Comparison of ENCODE assay signal across 12 mouse cellular contexts in genomic region chr5:116538491-116538890, GRCm38 (mm10). TPM values are rescaled to one million over a fixed set of nuclear protein-coding genes. Genes with fewer than 3 reads are reported as not detected.
DNase-seq lines count a peak whose midpoint lies in the region; ATAC-seq and TF ChIP-seq lines count a peak whose summit lies in the region.
"Had no signal": no experiment of that assay in that cellular context is flagged by ENCODE, and none has a peak within 500 bp of the region (broad histone marks: within the 10 kb centered on the region; RNA-seq: fewer than 3 reads in every experiment).

No protein-coding gene starts in this region.

- H3K4me3 ChIP-seq in hindbrain, postnatal 0 days (ENCODE audit: low read length): no peak overlapping the region
- H3K4me3 ChIP-seq in hindbrain, embryonic 13.5 days: no peak overlapping the region
- H3K4me3 ChIP-seq in midbrain, embryonic 10.5 days: no peak overlapping the region
- H3K4me3 ChIP-seq in midbrain, embryonic 14.5 days (replicated peaks; ENCODE audit: low read depth, low read length): no peak overlapping the region
- H3K4me3 ChIP-seq: heart, embryonic 12.5 days; liver, embryonic 15.5 days had no signal

- WGBS in hindbrain, postnatal 0 days: 54% methylated on average over 3 of the region's 3 CpGs
- WGBS in hindbrain, embryonic 13.5 days: 56% methylated on average over 3 of the region's 3 CpGs
- 54% methylated on average over 3 of the region's 3 CpGs for WGBS in midbrain, embryonic 10.5 days
- WGBS in midbrain, embryonic 14.5 days: 70% methylated on average over 3 of the region's 3 CpGs

- H3K27ac ChIP-seq in hindbrain, postnatal 0 days: no peak overlapping the region
- H3K27ac ChIP-seq in hindbrain, embryonic 13.5 days: no peak overlapping the region
- H3K27ac ChIP-seq in midbrain, embryonic 10.5 days (replicated peaks): no peak overlapping the region
- H3K27ac ChIP-seq in midbrain, embryonic 14.5 days (replicated peaks; ENCODE audit: low read depth, low read length): no peak overlapping the region
- H3K27ac ChIP-seq: liver, embryonic 15.5 days had no signal

- no peak overlapping the region for H3K9ac ChIP-seq in hindbrain, postnatal 0 days (replicated peaks; ENCODE audit: low read length)
- no peak overlapping the region for H3K9ac ChIP-seq in hindbrain, embryonic 13.5 days
- H3K9ac ChIP-seq in midbrain, embryonic 14.5 days (replicated peaks; ENCODE audit: low read length): no peak overlapping the region
- H3K9ac ChIP-seq: heart, embryonic 12.5 days; liver, embryonic 15.5 days had no signal

- peak; percentile 7 for DNase-seq in adrenal gland, adult 2 months
- no peak for DNase-seq in adrenal gland, adult 8-10 months
- no peak for DNase-seq in hindbrain, postnatal 0 days (ENCODE audit: low spot score)
- DNase-seq in midbrain, embryonic 10.5 days (ENCODE audit: low spot score): peak; percentile 29
- no peak for DNase-seq in midbrain, embryonic 14.5 days
- peak; percentile 52 for DNase-seq in retina, postnatal 1 day
- DNase-seq in frontal cortex, adult 2 months (ENCODE audit: extremely low spot score in 1 of 2, low spot score in 1 of 2): no peak
- DNase-seq: thymus, adult 18-20 months had no signal

- no peaks in the 10 kb centered on the region for H3K9me3 ChIP-seq in hindbrain, postnatal 0 days (ENCODE audit: low read length)
- no peaks in the 10 kb centered on the region for H3K9me3 ChIP-seq in hindbrain, embryonic 13.5 days
- H3K9me3 ChIP-seq in midbrain, embryonic 10.5 days (replicated peaks): peaks cover 3% of the 10 kb centered on the region; the same call in 1 of the 2 replicates
- H3K9me3 ChIP-seq in midbrain, embryonic 14.5 days (ENCODE audit: control insufficient read depth, low read length): peaks cover 3% of the 10 kb centered on the region; the same call in 1 of the 2 replicates
- H3K9me3 ChIP-seq: liver, embryonic 15.5 days had no signal

- H3K36me3 ChIP-seq in hindbrain, postnatal 0 days (ENCODE audit: insufficient read depth, low read length): no peaks in the 10 kb centered on the region
- peaks cover 7% of the 10 kb centered on the region; the same call in 1 of the 2 replicates for H3K36me3 ChIP-seq in hindbrain, embryonic 13.5 days
- peaks cover 22% of the 10 kb centered on the region for H3K36me3 ChIP-seq in midbrain, embryonic 10.5 days
- H3K36me3 ChIP-seq in midbrain, embryonic 14.5 days (ENCODE audit: control insufficient read depth, insufficient read depth, low read length): no peaks in the 10 kb centered on the region
- H3K36me3 ChIP-seq: heart, embryonic 12.5 days; liver, embryonic 15.5 days had no signal

- H3K27me3 ChIP-seq in hindbrain, postnatal 0 days (ENCODE audit: insufficient read depth, low read length): no peaks in the 10 kb centered on the region
- H3K27me3 ChIP-seq in hindbrain, embryonic 13.5 days: no peaks in the 10 kb centered on the region
- H3K27me3 ChIP-seq in midbrain, embryonic 10.5 days (ENCODE audit: low read depth, poor library complexity, severe bottlenecking): no peaks in the 10 kb centered on the region
- no peaks in the 10 kb centered on the region for H3K27me3 ChIP-seq in midbrain, embryonic 14.5 days (ENCODE audit: control insufficient read depth, insufficient read depth, low read length)
- H3K27me3 ChIP-seq: heart, embryonic 12.5 days; liver, embryonic 15.5 days had no signal

- no peaks in the 10 kb centered on the region for H3K4me1 ChIP-seq in hindbrain, postnatal 0 days (ENCODE audit: insufficient read depth, low read length)
- peaks cover 24% of the 10 kb centered on the region for H3K4me1 ChIP-seq in hindbrain, embryonic 13.5 days (replicated peaks)
- peaks cover 13% of the 10 kb centered on the region for H3K4me1 ChIP-seq in midbrain, embryonic 10.5 days
- peaks cover 15% of the 10 kb centered on the region; the same call in 1 of the 2 replicates for H3K4me1 ChIP-seq in midbrain, embryonic 14.5 days (ENCODE audit: control insufficient read depth, insufficient read depth, low read length)
- H3K4me1 ChIP-seq: liver, embryonic 15.5 days had no signal

- TF ChIP-seq CTCF in hindbrain, postnatal 0 days (IDR thresholded peaks at IDR 0.05; ENCODE audit: low read depth): peak; percentile 61

- no peak for ATAC-seq in hindbrain, postnatal 0 days
- ATAC-seq in hindbrain, embryonic 13.5 days (ENCODE audit: low FRiP score): no peak
- ATAC-seq in midbrain, embryonic 14.5 days (ENCODE audit: low FRiP score, low TSS enrichment): no peak

- H3K4me2 ChIP-seq in hindbrain, postnatal 0 days (ENCODE audit: low read depth, low read length): no peak overlapping the region
- no peak overlapping the region for H3K4me2 ChIP-seq in hindbrain, embryonic 13.5 days
- no peak overlapping the region for H3K4me2 ChIP-seq in midbrain, embryonic 14.5 days (ENCODE audit: low read length)
- H3K4me2 ChIP-seq: heart, embryonic 12.5 days; liver, embryonic 15.5 days; midbrain, embryonic 11.5 days had no signal

RNA-seq across cellular contexts. Expression of gene Srrm4, which starts 53.1 kb away (rescaled TPM):
- 1 to 10 TPM; 1.1 to 1.4 TPM for total RNA-seq in adrenal gland, adult 2 months (2021)
- polyA plus RNA-seq in adrenal gland, adult 2 months (2012; rRNA removed): 1.2 and 1.9 TPM in 2 replicates
- total RNA-seq in adrenal gland, adult 8-10 months (2022): 1 to 10 TPM; 1.3 to 2.7 (median 2.3) TPM
- 5.9 and 6.6 TPM in 2 replicates for total RNA-seq in hindbrain, postnatal 0 days (2014; rRNA removed)
- 11.8 and 12.5 TPM in 2 replicates for polyA plus RNA-seq in hindbrain, postnatal 0 days (2015; fragmentation: Nextera tagmentation; extraction: Ambion mirVana)
- polyA plus RNA-seq in hindbrain, embryonic 13.5 days (2015; fragmentation: Nextera tagmentation; extraction: Ambion mirVana): 21.8 and 23.6 TPM in 2 replicates
- 10.0 and 14.6 TPM in 2 replicates for polyA plus RNA-seq in midbrain, embryonic 10.5 days (2016; fragmentation: Nextera tagmentation; extraction: Ambion mirVana)
- polyA plus RNA-seq in midbrain, embryonic 14.5 days (2014; fragmentation: Nextera tagmentation; extraction: Ambion mirVana): 21.5 and 22.6 TPM in 2 replicates
- 27.8 and 28.6 TPM in 2 replicates for polyA plus RNA-seq in frontal cortex, adult 2 months (2012; rRNA removed)

Comparison
In these comparisons a context has a peak if more than half of its experiments do, and no peak if none do; other contexts are left out.
1. DNase-seq: peak in adrenal gland, adult 2 months (single experiment), midbrain, embryonic 10.5 days (single experiment) and retina, postnatal 1 day (single experiment); none in adrenal gland, adult 8-10 months (single experiment), hindbrain, postnatal 0 days (single experiment), midbrain, embryonic 14.5 days (single experiment) and frontal cortex, adult 2 months (0 of 2).